Mouse (Mus musculus) layer of hippocampus, adult 2 months (tissue): ENCODE results near the gene Olfr73. TPM values are rescaled to one million over a fixed set of nuclear protein-coding genes. Genes with fewer than 3 reads are reported as not detected.
"Not testable (repeated sequence)": the region's sequence is repeated elsewhere in the genome, so short reads cannot be mapped to it uniquely, and the experiment has no call there.

Experiments used
- DNase-seq, 2 experiments: peaks; one replicate each; pipeline ENCODE4 v3.0.0; 2022; ENCODE audit warnings: low spot score in 2 of 2
- H3K27ac ChIP-seq: fragments of 200-600 bp; 2 replicates; pipeline ENCODE4 v1.8.1; 2022
- H3K4me3 ChIP-seq: fragments of 200-600 bp; 2 replicates; pipeline ENCODE4 v1.8.1; 2022; ENCODE audit warnings: mild to moderate bottlenecking
- CTCF ChIP-seq: fragments of 200-600 bp; conservative IDR thresholded peaks from 2 replicates; pipeline ENCODE4 v1.8.1; 2022; ENCODE audit warnings: antibody characterized with exemption, mild to moderate bottlenecking, moderate library complexity
- long read RNA-seq, 2 experiments: library from polyadenylated mRNA; stranded (forward); transcript quantifications; one replicate each; pipeline ENCODE4 v2.0.0; 2021; ENCODE audit warnings: borderline mapping rate in 2 of 2
- total RNA-seq, 2 experiments: library from RNA; stranded (reverse); gene quantifications; 2 replicates each; pipeline ENCODE4 v1.2.3; 2021

Gene Olfr73
- total RNA-seq = not detected
- long read RNA-seq, experiment 1 = 0 reads
- long read RNA-seq, experiment 2 = 0 reads

- no peak within 1 kb of the TSS for H3K27ac ChIP-seq
- no peak for TF ChIP-seq CTCF
- no peak within 1 kb of the TSS for H3K4me3 ChIP-seq
- DNase-seq = no peak
These were observed at the start of gene Olfr73 for GRCm38 (mm10) chr2:88037599-88037998. Gene Olfr73 (minus strand): TSS chr2:88037699.

DNA sequence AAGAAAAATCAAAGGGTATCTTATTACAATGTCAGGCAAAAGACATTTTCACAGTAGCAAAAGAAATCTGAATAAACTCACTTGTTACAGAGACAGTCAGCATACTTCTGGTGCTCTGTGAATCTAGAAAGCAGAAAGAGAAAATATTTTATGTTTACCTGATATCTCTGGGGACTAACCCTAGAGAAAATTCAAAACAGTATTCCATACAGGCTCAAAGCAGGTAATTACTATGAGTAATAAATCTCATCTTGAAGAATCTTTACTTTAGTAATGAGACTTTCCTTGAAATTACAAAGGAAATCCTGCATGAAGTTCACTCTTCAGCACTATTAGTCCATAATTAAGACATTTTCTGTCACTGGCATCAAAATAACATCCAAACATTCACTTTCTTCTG lies 34.2 kb upstream of the Olfr73 start, which contains the start of gene Olfr1163:
TSS of gene Olfr1163 (minus strand) at position 101 of the 400 bp plus-strand sequence.
- H3K27ac ChIP-seq = no peak within 1 kb of the TSS
- no peak within 1 kb of the TSS for H3K4me3 ChIP-seq
- TF ChIP-seq CTCF = no peak
- DNase-seq = no peak

GRCm38 (mm10) chr2:88063587-88063986 lies 26.1 kb upstream of the Olfr73 start:
- Histone ChIP-seq H3K4me3 (no peak overlapping the region), H3K27ac (no peak overlapping the region)
- DNase-seq = no peak
- TF ChIP-seq CTCF = no peak

- TF ChIP-seq CTCF = no peak
- Histone ChIP-seq H3K4me3 (no peak within 1 kb of the TSS), H3K27ac (no peak within 1 kb of the TSS)
- no peak for DNase-seq
These were observed 13.5 kb upstream of the Olfr73 start, which contains the start of gene Olfr1162 for GRCm38 (mm10) chr2:88051029-88051428. Gene Olfr1162 (minus strand): TSS chr2:88051129.

DNA sequence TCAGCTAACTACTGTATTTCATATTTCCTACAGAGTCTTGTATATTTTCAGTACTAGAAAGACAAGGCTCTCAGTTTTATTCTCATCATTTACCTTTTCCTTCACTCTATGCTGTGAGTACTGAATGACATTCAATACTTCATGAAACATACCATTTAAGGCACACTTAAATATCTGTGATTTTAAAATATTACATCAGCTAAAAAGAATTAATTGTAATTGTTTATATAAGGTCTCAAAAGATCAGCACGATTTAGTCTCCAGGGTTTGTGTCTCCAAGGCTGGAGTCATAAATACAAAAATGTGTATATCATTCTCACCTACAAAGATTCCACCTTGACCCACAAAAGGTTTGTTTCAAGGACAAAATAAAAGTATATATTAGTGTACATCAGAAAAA lies 15.0 kb downstream of the Olfr73 start, which contains the start of gene Olfr1161:
TSS of gene Olfr1161 (plus strand) at position 301 of the 400 bp plus-strand sequence.
- DNase-seq, H3K4me3 ChIP-seq, H3K27ac ChIP-seq: not testable (repeated sequence)

DNA sequence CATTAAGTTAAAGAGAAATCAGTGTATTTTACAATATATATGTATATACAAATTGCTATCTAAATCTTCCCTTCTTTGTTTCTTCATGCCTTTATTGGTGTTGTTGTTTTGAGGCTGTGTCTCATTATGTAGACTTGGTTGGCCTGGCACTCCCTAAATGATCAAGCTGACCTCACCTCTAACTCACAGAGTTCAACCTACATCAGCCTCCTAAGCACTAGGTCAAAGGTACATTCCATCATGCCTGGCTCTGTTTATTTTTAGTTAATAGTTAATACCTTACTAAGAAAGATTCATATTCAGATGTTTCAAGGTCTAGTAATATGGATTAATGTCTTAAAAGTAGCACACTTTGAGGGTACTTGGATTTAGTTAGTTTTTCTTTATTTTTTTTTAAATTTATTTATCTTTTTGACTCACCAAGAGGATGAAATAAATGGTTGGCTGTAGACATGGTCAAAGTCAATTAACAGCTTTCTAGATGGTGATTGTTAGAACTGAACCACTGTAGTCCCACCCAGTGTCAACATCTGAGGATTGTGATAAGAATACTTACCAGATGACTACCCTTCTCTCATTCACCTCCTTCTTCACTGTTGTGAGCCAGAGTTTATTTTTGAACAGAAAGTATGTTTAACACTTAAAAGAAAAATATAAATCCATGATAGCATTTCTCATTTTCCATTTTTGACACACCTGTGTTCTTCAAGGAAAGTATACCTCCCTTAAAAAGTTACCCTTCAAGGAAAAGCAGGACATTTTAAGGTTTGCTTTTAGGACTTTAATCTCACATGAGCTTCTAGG lies 29.8 kb downstream of the Olfr73 start, which contains the start of gene Olfr1160:
TSS of gene Olfr1160 (minus strand) at position 754 of the 804 bp plus-strand sequence.
- no peak for DNase-seq
- Histone ChIP-seq H3K4me3 (no peak within 1 kb of the TSS), H3K27ac (no peak within 1 kb of the TSS)
- no peak for TF ChIP-seq CTCF

DNA sequence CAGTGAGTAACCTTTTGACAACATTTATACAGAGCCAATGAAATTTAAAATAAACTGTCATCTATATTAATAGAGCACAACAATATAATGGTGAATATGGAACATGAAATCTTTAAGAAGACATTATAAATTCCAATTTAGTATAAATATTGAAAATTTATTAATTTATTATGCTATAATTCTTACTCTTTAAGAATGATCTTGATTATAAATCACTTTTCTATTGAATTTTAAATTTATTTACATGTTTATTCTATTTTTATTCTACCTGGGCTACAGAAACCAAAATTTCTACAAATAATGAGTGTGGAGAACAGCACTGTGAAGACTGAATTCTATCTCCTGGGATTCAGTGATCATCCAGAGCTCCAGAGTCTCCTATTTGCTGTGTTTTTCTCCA lies 47.7 kb downstream of the Olfr73 start, which contains the start of gene Olfr1158:
TSS of gene Olfr1158 (plus strand) at position 301 of the 400 bp plus-strand sequence.
- TF ChIP-seq CTCF = no peak
- no peak for DNase-seq

More for the DNA sequence above, 47.7 kb downstream of the Olfr73 start, which contains the start of gene Olfr1158:
- no peak within 1 kb of the TSS for H3K27ac ChIP-seq
- no peak within 1 kb of the TSS for H3K4me3 ChIP-seq

Other genes with a start within 250 kb of the Olfr73 start
- gene Olfr1143, start 237.1 kb downstream of the Olfr73 start, total RNA-seq = not detected
- gene Olfr1145, start 227.9 kb downstream of the Olfr73 start, total RNA-seq = not detected
- gene Olfr1148, start 207.2 kb downstream of the Olfr73 start, total RNA-seq = not detected
- gene Olfr1150-ps1, start 193.7 kb downstream of the Olfr73 start, total RNA-seq = not detected
- gene Olfr1151, start 181.8 kb downstream of the Olfr73 start, total RNA-seq = not detected
- not detected for gene Olfr1152, start 171.2 kb downstream of the Olfr73 start, total RNA-seq
- gene Olfr1153, start 142.7 kb downstream of the Olfr73 start, total RNA-seq = not detected
- not detected for gene Olfr1154, start 132.5 kb downstream of the Olfr73 start, total RNA-seq
- gene Olfr1155, start 92.6 kb downstream of the Olfr73 start, total RNA-seq = not detected
- under 1 TPM in 1 of 2 experiments, not detected in 1; 0.15 TPM for gene Olfr1156, start 84.6 kb downstream of the Olfr73 start, total RNA-seq
- not detected for gene Olfr1157, start 69.4 kb downstream of the Olfr73 start, total RNA-seq
- not detected for gene Olfr74, start 63.0 kb downstream of the Olfr73 start, total RNA-seq
- gene Olfr1158, start 47.6 kb downstream of the Olfr73 start, total RNA-seq = not detected
- gene Olfr1160, start 29.4 kb downstream of the Olfr73 start, total RNA-seq = not detected
- not detected for gene Olfr1161, start 14.9 kb downstream of the Olfr73 start, total RNA-seq
- gene Olfr1162, start 13.4 kb upstream of the Olfr73 start, total RNA-seq = not detected
- not detected for gene Olfr1163, start 34.1 kb upstream of the Olfr73 start, total RNA-seq
- not detected for gene Olfr1164, start 56.3 kb upstream of the Olfr73 start, total RNA-seq
- gene Olfr1166, start 90.6 kb upstream of the Olfr73 start, total RNA-seq = not detected
- gene Olfr1167, start 117.5 kb upstream of the Olfr73 start, total RNA-seq = not detected
- gene Olfr1168, start 144.2 kb upstream of the Olfr73 start, total RNA-seq = not detected
- not detected for gene Olfr1170, start 190.6 kb upstream of the Olfr73 start, total RNA-seq
- not detected for gene Olfr1173, start 242.2 kb upstream of the Olfr73 start, total RNA-seq